Mouse (Mus musculus): ENCODE results near the gene Dcst1.

DNA sequence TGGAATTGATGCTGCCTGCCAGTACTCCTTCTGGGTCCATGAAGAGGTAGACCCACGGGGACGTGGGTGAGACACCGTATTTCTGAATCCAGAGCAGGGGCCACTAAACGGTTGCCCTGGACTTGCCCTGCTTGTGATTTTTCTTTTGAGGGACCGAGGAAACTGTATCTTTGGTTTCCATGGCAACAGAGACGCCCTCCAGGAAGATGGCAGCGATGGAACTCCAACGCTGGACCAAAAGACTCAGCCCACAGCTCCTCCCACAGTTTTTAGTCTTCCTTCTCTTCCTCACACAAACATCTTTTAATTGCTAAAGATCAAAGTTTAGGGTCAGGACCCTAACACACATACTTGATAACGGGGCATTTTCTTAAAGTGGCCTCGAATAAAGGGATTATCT lies 33.0 kb downstream of the Dcst1 start:
- TF ChIP-seq CTCF (IDR thresholded peaks at IDR 0.05; ENCODE audit: low read depth) (no peak), EP300 (IDR thresholded peaks at IDR 0.05; ENCODE audit: low read depth) (no peak)
